Mouse (Mus musculus) erythroblast, embryonic 14.5 days (primary cell): ENCODE measurements around the gene Acvr1b.

ENCODE experiments used
- GATA1 ChIP-seq: IDR thresholded peaks from 2 replicates; pipeline ENCODE4 v1.6.1; 2012; ENCODE audit warnings: low read length, inconsistent platforms, mixed read lengths
- TAL1 ChIP-seq: IDR thresholded peaks from 3 replicates; pipeline ENCODE4 v1.6.1; 2012; ENCODE audit warnings: low read length, inconsistent platforms, mixed read lengths

GRCm38 (mm10) chr15:101151409-101152261 lies 22.2 kb upstream of the Acvr1b start:
- TF ChIP-seq TAL1 (no peak), GATA1 (no peak)
